Mouse (Mus musculus): ENCODE measurements at regions not wholly inside any gene's neighbourhood (a gene's known extent, or its start where the extent isn't known, plus 50 kb on each side); places are given as distances from the start of the nearest gene placed in this dataset.

- Histone ChIP-seq H3K27ac (ENCODE audit: low read length) (no peak overlapping the region), H3K27me3 (replicated peaks; ENCODE audit: insufficient read depth, low read length) (no peaks in the 10 kb centered on the region), H3K4me2 (replicated peaks; ENCODE audit: low read depth, low read length) (no peak overlapping the region), H3K9me3 (ENCODE audit: low read length) (no peaks in the 10 kb centered on the region), H3K4me3 (ENCODE audit: low read depth, low read length) (no peak overlapping the region), H3K9ac (replicated peaks; ENCODE audit: low read depth) (no peak overlapping the region), H3K4me1 (ENCODE audit: insufficient read depth, low read depth, low read length) (no peaks in the 10 kb centered on the region), H3K36me3 (ENCODE audit: insufficient read depth, low read length) (no peaks in the 10 kb centered on the region)
- ATAC-seq (no peak), DNase-seq (ENCODE audit: low spot score) (no peak)
- no peak for TF ChIP-seq CTCF (IDR thresholded peaks at IDR 0.05)
- no peak for TF ChIP-seq EP300 (IDR thresholded peaks at IDR 0.05)
- 43% methylated on average over 6 of the region's 6 CpGs for WGBS
Measured at GRCm38 (mm10) chr11:32963625-32964293, 139.4 kb upstream of the Smim23 start.

GRCm38 (mm10) chr11:32961600-32961999 is 137.2 kb upstream of the Smim23 start:
- no peaks in the 10 kb centered on the region for H3K36me3 ChIP-seq (ENCODE audit: insufficient read depth, low read length)
- H3K4me2 ChIP-seq (replicated peaks; ENCODE audit: low read depth, low read length): no peak overlapping the region
- H3K27me3 ChIP-seq (replicated peaks; ENCODE audit: insufficient read depth, low read length): no peaks in the 10 kb centered on the region
- ATAC-seq (no peak), DNase-seq (ENCODE audit: low spot score) (no peak)
- peak; percentile 55 for TF ChIP-seq CTCF (IDR thresholded peaks at IDR 0.05)
- no peak for TF ChIP-seq EP300 (IDR thresholded peaks at IDR 0.05)
- no peak overlapping the region for H3K4me3 ChIP-seq (ENCODE audit: low read depth, low read length)
- H3K9ac ChIP-seq (replicated peaks; ENCODE audit: low read depth): no peak overlapping the region
- 67% methylated on average over 3 of the region's 3 CpGs for WGBS
- H3K4me1 ChIP-seq (ENCODE audit: insufficient read depth, low read depth, low read length): no peaks in the 10 kb centered on the region
- H3K9me3 ChIP-seq (ENCODE audit: low read length): no peaks in the 10 kb centered on the region
- H3K27ac ChIP-seq (ENCODE audit: low read length): no peak overlapping the region

- Histone ChIP-seq H3K27ac (ENCODE audit: low read length) (no peak overlapping the region), H3K27me3 (replicated peaks; ENCODE audit: insufficient read depth, low read length) (no peaks in the 10 kb centered on the region), H3K4me2 (replicated peaks; ENCODE audit: low read depth, low read length) (no peak overlapping the region), H3K9me3 (ENCODE audit: low read length) (no peaks in the 10 kb centered on the region), H3K4me1 (ENCODE audit: insufficient read depth, low read depth, low read length) (no peaks in the 10 kb centered on the region), H3K9ac (replicated peaks; ENCODE audit: low read depth) (no peak overlapping the region), H3K4me3 (ENCODE audit: low read depth, low read length) (no peak overlapping the region), H3K36me3 (ENCODE audit: insufficient read depth, low read length) (no peaks in the 10 kb centered on the region)
- ATAC-seq (no peak), DNase-seq (ENCODE audit: low spot score) (no peak)
- TF ChIP-seq EP300 (IDR thresholded peaks at IDR 0.05): no peak
- no peak for TF ChIP-seq CTCF (IDR thresholded peaks at IDR 0.05)
- WGBS: 55% methylated on average over 5 of the region's 5 CpGs
Measured at GRCm38 (mm10) chr11:32958961-32959360, 134.6 kb upstream of the Smim23 start.

- Histone ChIP-seq H3K4me3 (ENCODE audit: low read depth, low read length) (no peak overlapping the region), H3K4me2 (replicated peaks; ENCODE audit: low read depth, low read length) (no peak overlapping the region), H3K36me3 (ENCODE audit: insufficient read depth, low read length) (no peaks in the 10 kb centered on the region), H3K27ac (ENCODE audit: low read length) (no peak overlapping the region), H3K9ac (replicated peaks; ENCODE audit: low read depth) (no peak overlapping the region), H3K4me1 (ENCODE audit: insufficient read depth, low read depth, low read length) (no peaks in the 10 kb centered on the region), H3K9me3 (ENCODE audit: low read length) (no peaks in the 10 kb centered on the region), H3K27me3 (replicated peaks; ENCODE audit: insufficient read depth, low read length) (no peaks in the 10 kb centered on the region)
- no peak for TF ChIP-seq EP300 (IDR thresholded peaks at IDR 0.05)
- TF ChIP-seq CTCF (IDR thresholded peaks at IDR 0.05): peak; percentile 81
- DNase-seq (ENCODE audit: low spot score): peak; percentile 55
- 29% methylated on average over 7 of the region's 7 CpGs for WGBS
- peak; percentile 37; the same call in 1 of the 2 replicates for ATAC-seq
Measured at GRCm38 (mm10) chr11:32956993-32957392, 132.6 kb upstream of the Smim23 start.

GRCm38 (mm10) chr11:32952271-32952670 is 127.9 kb upstream of the Smim23 start:
- no peak for TF ChIP-seq EP300 (IDR thresholded peaks at IDR 0.05)
- TF ChIP-seq CTCF (IDR thresholded peaks at IDR 0.05): no peak
- H3K9me3 ChIP-seq (ENCODE audit: low read length): no peaks in the 10 kb centered on the region
- no peak overlapping the region for H3K4me3 ChIP-seq (ENCODE audit: low read depth, low read length)
- no peak overlapping the region for H3K27ac ChIP-seq (ENCODE audit: low read length)
- no peaks in the 10 kb centered on the region for H3K36me3 ChIP-seq (ENCODE audit: insufficient read depth, low read length)
- H3K4me2 ChIP-seq (replicated peaks; ENCODE audit: low read depth, low read length): no peak overlapping the region
- DNase-seq (ENCODE audit: low spot score): no peak
- H3K27me3 ChIP-seq (replicated peaks; ENCODE audit: insufficient read depth, low read length): no peaks in the 10 kb centered on the region
- no peak for ATAC-seq
- H3K4me1 ChIP-seq (ENCODE audit: insufficient read depth, low read depth, low read length): no peaks in the 10 kb centered on the region
- no peak overlapping the region for H3K9ac ChIP-seq (replicated peaks; ENCODE audit: low read depth)

GRCm38 (mm10) chr11:32948132-32948531 is 123.7 kb upstream of the Smim23 start:
- H3K9ac ChIP-seq (replicated peaks; ENCODE audit: low read depth): no peak overlapping the region
- no peak overlapping the region for H3K27ac ChIP-seq (ENCODE audit: low read length)
- no peaks in the 10 kb centered on the region for H3K4me1 ChIP-seq (ENCODE audit: insufficient read depth, low read depth, low read length)
- H3K9me3 ChIP-seq (ENCODE audit: low read length): no peaks in the 10 kb centered on the region
- H3K4me2 ChIP-seq (replicated peaks; ENCODE audit: low read depth, low read length): no peak overlapping the region
- DNase-seq (ENCODE audit: low spot score) (no peak), ATAC-seq (no peak)
- TF ChIP-seq CTCF (IDR thresholded peaks at IDR 0.05) (no peak), EP300 (IDR thresholded peaks at IDR 0.05) (no peak)
- 70% methylated on average over 4 of the region's 4 CpGs for WGBS
- H3K4me3 ChIP-seq (ENCODE audit: low read depth, low read length): no peak overlapping the region
- H3K27me3 ChIP-seq (replicated peaks; ENCODE audit: insufficient read depth, low read length): no peaks in the 10 kb centered on the region
- no peaks in the 10 kb centered on the region for H3K36me3 ChIP-seq (ENCODE audit: insufficient read depth, low read length)

Measured in lung, postnatal 0 days (tissue).